Mouse (Mus musculus): Measurements from ENCODE around the gene Anapc2. TPM values are rescaled to one million over a fixed set of nuclear protein-coding genes. Genes with fewer than 3 reads are reported as not detected.

Gene Anapc2
- polyA plus RNA-seq, 1 experiment from 2014 or later: 141 TPM

DNA sequence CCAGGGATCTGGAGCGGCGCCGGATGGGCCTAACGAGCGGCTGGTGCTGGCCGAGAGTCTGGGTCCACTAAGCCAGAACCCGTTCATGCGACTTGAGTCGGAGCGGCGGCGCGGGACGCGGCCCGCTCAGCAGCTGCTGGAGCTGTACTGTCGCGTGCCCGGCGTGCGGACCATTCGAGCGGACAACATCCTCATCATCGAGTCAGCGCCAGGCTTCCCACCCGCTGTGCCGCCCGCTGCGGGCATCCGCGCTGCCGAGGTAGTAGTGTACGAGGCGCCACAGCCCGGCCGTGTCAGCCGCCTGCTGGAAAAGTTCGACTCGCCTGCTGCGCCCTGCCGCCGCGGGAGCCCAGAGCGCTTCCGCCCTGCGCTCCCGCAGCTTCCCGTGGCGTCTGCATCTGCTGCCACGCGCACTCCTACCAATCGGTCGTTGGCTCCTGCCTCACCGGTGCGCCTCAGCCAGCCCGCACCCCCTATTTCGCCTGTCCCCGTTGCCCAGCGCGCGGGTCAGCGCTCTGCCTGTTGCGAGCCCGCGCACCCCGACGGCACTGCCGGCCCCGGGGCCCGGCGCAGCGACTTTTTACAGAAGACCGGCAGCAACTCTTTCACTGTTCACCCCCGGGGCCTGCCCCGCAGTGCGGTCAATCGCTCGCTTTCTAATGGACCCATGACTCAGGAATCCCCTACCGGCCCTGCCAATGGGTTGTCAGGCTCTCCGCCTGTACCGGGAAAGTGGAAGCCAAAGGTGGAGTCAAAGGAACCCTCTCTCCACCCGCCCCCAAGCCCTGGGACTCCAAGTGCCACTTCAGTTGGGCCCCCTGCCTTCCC is 9.3 kb upstream of the Anapc2 start:
- Histone ChIP-seq H3K4me1 (ENCODE audit: control insufficient read depth, insufficient read depth, low read length) (peaks cover 50% of the 10 kb centered on the region), H3K27me3 (ENCODE audit: control insufficient read depth, insufficient read depth, low read depth, low read length) (peaks cover 6% of the 10 kb centered on the region), H3K4me3 (ENCODE audit: low read depth, low read length) (peak overlapping the region; percentile 85), H3K9me3 (replicated peaks; ENCODE audit: control insufficient read depth, low read length, poor library complexity, severe bottlenecking) (no peaks in the 10 kb centered on the region), H3K9ac (ENCODE audit: low read depth, low read length) (peak overlapping the region; percentile 81), H3K4me2 (ENCODE audit: low read length) (peak overlapping the region; percentile 100), H3K27ac (ENCODE audit: low read length) (peak overlapping the region; percentile 78), H3K36me3 (ENCODE audit: control insufficient read depth, insufficient read depth, low read length) (no peaks in the 10 kb centered on the region)
- WGBS: under 1% methylated on average over 78 of the region's 82 CpGs
- ATAC-seq: peak; percentile 52

GRCm38 (mm10) chr2:25263623-25264285 is 8.5 kb upstream of the Anapc2 start:
- Histone ChIP-seq H3K4me3 (ENCODE audit: low read depth, low read length) (peak overlapping the region; percentile 85), H3K4me1 (ENCODE audit: control insufficient read depth, insufficient read depth, low read length) (peaks cover 50% of the 10 kb centered on the region)

DNA sequence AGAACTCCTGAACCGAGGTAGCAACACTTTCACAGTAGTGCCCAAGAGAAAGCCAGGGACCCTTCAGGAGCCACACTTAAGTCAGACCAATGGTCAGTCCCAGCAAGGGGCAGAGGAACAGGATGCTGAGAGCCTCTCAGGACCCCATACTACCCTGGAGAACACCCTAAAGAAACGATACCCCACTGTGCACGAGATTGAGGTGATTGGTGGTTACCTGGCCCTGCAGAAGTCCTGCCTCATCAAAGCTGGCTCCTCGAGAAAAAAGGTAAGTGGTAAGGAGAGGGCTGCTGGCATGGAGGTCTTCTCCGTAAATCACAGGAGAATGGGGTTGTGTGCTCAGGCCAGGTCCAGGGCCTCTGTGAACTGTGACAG is 8.0 kb upstream of the Anapc2 start:
- Histone ChIP-seq H3K36me3 (ENCODE audit: control insufficient read depth, insufficient read depth, low read length) (peaks cover under 1% of the 10 kb centered on the region; the same call in 1 of the 2 replicates), H3K9ac (ENCODE audit: low read depth, low read length) (peak overlapping the region; percentile 81; the same call in 1 of the 2 replicates), H3K4me2 (ENCODE audit: low read length) (peak overlapping the region; percentile 100), H3K27me3 (ENCODE audit: control insufficient read depth, insufficient read depth, low read depth, low read length) (peaks cover 6% of the 10 kb centered on the region), H3K9me3 (replicated peaks; ENCODE audit: control insufficient read depth, low read length, poor library complexity, severe bottlenecking) (no peaks in the 10 kb centered on the region), H3K4me3 (ENCODE audit: low read depth, low read length) (peak overlapping the region; percentile 85; the same call in 1 of the 2 replicates), H3K27ac (ENCODE audit: low read length) (no peak overlapping the region), H3K4me1 (ENCODE audit: control insufficient read depth, insufficient read depth, low read length) (peaks cover 50% of the 10 kb centered on the region)
- 76% methylated on average over 5 of the region's 5 CpGs for WGBS
- ATAC-seq: no peak

More at GRCm38 (mm10) chr2:25263623-25264285, 8.5 kb upstream of the Anapc2 start:
- WGBS: 18% methylated on average over 12 of the region's 12 CpGs
- no peak for ATAC-seq
- peaks cover 6% of the 10 kb centered on the region for H3K27me3 ChIP-seq (ENCODE audit: control insufficient read depth, insufficient read depth, low read depth, low read length)
- no peaks in the 10 kb centered on the region for H3K36me3 ChIP-seq (ENCODE audit: control insufficient read depth, insufficient read depth, low read length)
- peak overlapping the region; percentile 100 for H3K4me2 ChIP-seq (ENCODE audit: low read length)
- H3K27ac ChIP-seq (ENCODE audit: low read length): no peak overlapping the region
- H3K9me3 ChIP-seq (replicated peaks; ENCODE audit: control insufficient read depth, low read length, poor library complexity, severe bottlenecking): no peaks in the 10 kb centered on the region
- peak overlapping the region; percentile 81 for H3K9ac ChIP-seq (ENCODE audit: low read depth, low read length)

DNA sequence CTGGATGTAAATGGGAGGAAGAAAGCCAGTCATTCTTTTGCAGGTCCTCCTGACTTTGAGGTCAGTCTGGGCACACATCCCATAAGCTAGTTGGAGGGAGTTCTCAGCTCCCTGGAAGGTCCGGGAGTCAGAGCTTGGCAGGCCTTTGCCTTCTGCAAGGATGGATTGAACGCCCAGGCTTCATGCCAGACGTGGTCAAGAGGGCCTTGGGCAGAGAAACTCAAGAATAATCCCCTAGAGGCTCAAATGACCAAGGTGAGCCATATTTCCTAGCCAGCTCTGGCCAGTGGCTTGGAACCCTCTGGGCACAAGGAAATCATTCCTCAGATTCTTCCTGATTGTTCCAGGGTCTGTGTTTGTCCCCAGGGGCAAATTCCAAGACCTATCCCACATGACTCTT is 7.4 kb upstream of the Anapc2 start:
- Histone ChIP-seq H3K4me1 (ENCODE audit: control insufficient read depth, insufficient read depth, low read length) (peaks cover 50% of the 10 kb centered on the region), H3K9ac (ENCODE audit: low read depth, low read length) (peak overlapping the region; percentile 15; the same call in 1 of the 2 replicates), H3K4me2 (ENCODE audit: low read length) (peak overlapping the region; percentile 100), H3K27me3 (ENCODE audit: control insufficient read depth, insufficient read depth, low read depth, low read length) (peaks cover 6% of the 10 kb centered on the region), H3K9me3 (replicated peaks; ENCODE audit: control insufficient read depth, low read length, poor library complexity, severe bottlenecking) (no peaks in the 10 kb centered on the region), H3K36me3 (ENCODE audit: control insufficient read depth, insufficient read depth, low read length) (peaks cover 2% of the 10 kb centered on the region; the same call in 1 of the 2 replicates), H3K4me3 (ENCODE audit: low read depth, low read length) (no peak overlapping the region), H3K27ac (ENCODE audit: low read length) (no peak overlapping the region)
- ATAC-seq: no peak
- WGBS: 67% methylated on average over 3 of the region's 3 CpGs

DNA sequence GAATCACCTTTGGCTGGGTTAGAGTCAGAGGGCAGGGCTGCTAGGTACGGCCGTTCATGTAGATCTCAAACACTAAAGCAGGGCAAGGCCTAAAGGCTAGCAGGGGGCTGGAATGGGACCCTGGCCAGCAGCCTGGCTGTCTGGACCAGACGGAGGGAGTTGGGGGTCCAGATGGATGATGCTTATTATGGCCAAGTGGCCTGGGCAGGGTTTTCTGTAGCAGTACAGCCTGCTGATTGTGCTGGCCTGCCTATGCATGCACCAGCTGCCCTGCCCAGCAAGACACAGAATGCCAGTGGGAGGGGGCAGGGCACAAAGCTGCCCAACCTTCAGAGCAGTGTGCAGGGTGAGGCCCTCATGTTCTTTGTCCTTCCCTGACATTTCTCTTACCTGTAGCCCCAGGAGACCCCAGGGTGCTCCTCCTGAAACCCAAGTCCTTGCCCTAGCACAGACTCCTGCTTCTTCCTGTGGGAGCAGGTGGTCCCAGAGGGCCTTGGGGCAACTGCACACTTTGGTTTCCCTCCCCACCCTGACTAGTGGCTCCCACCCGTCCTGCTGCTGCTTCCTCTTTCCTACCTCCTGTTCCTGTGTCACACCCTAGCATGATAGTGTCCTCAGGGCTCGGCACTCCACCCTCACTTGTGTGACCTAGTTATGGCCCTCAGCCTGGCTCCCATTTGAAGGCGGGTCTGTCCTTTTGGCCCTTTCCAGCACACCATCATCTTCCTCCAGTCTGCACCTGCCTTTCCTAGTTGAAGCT is 6.2 kb upstream of the Anapc2 start:
- Histone ChIP-seq H3K4me2 (ENCODE audit: low read length) (peak overlapping the region; percentile 100), H3K27ac (ENCODE audit: low read length) (no peak overlapping the region), H3K9ac (ENCODE audit: low read depth, low read length) (peak overlapping the region; percentile 39), H3K4me3 (ENCODE audit: low read depth, low read length) (0 out of 2 replicates have a peak overlapping the region, but pooled peaks have one; percentile 0), H3K4me1 (ENCODE audit: control insufficient read depth, insufficient read depth, low read length) (peaks cover 57% of the 10 kb centered on the region), H3K27me3 (ENCODE audit: control insufficient read depth, insufficient read depth, low read depth, low read length) (peaks cover 6% of the 10 kb centered on the region), H3K9me3 (replicated peaks; ENCODE audit: control insufficient read depth, low read length, poor library complexity, severe bottlenecking) (no peaks in the 10 kb centered on the region), H3K36me3 (ENCODE audit: control insufficient read depth, insufficient read depth, low read length) (peaks cover 5% of the 10 kb centered on the region; the same call in 1 of the 2 replicates)
- ATAC-seq: no peak
- WGBS: 61% methylated on average over 6 of the region's 6 CpGs

DNA sequence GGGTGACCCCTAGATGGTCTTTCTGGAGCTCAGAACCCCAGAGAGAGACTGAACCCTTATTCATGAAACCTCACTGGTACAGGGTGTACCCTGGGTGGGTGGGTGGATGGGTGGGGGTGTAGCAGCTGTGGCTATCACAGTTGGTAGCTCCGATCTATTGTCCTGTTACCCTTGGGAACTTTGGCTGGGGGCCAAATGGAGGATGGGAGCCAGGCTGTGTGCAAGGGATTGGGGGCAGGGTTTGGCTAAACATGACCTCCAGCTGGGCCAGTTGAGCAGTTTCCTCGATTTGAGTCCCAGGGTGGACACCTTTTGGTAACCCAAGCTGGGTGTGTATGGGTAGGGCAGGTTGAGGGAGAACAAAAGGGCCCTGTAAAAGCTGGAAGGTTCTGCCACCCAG is 5.6 kb upstream of the Anapc2 start:
- no peak overlapping the region for H3K27ac ChIP-seq (ENCODE audit: low read length)
- peaks cover 5% of the 10 kb centered on the region; the same call in 1 of the 2 replicates for H3K36me3 ChIP-seq (ENCODE audit: control insufficient read depth, insufficient read depth, low read length)
- WGBS: 24% methylated on average over 2 of the region's 2 CpGs
- peak overlapping the region; percentile 39; the same call in 1 of the 2 replicates for H3K9ac ChIP-seq (ENCODE audit: low read depth, low read length)
- H3K9me3 ChIP-seq (replicated peaks; ENCODE audit: control insufficient read depth, low read length, poor library complexity, severe bottlenecking): no peaks in the 10 kb centered on the region
- H3K4me3 ChIP-seq (ENCODE audit: low read depth, low read length): no peak overlapping the region
- peaks cover 62% of the 10 kb centered on the region for H3K4me1 ChIP-seq (ENCODE audit: control insufficient read depth, insufficient read depth, low read length)
- no peak for ATAC-seq
- peak overlapping the region; percentile 21; the same call in 1 of the 2 replicates for H3K4me2 ChIP-seq (ENCODE audit: low read length)
- H3K27me3 ChIP-seq (ENCODE audit: control insufficient read depth, insufficient read depth, low read depth, low read length): peaks cover 6% of the 10 kb centered on the region

DNA sequence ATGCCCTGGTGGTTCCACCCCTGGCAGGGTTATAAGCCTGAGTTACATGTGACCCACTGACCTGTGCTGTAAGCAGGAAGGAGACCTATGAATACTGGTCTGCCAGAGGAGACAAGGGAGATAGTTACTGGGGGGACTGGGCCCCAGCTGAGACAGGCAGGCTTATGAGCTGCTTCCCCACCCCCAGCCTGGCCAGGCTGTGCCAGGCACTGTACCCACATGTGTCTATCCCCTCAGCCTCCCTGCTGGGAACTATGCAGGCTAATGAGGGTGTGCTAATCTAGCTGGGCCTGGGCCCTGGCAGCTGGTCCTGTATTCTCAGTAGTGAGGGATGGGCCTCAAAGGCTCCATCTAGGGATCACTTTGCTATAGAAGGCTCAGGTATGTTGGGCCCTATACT is 5.0 kb upstream of the Anapc2 start:
- H3K27ac ChIP-seq (ENCODE audit: low read length): no peak overlapping the region
- no peak overlapping the region; the same call in 1 of the 2 replicates for H3K9ac ChIP-seq (ENCODE audit: low read depth, low read length)
- peaks cover 59% of the 10 kb centered on the region for H3K4me1 ChIP-seq (ENCODE audit: control insufficient read depth, insufficient read depth, low read length)
- H3K27me3 ChIP-seq (ENCODE audit: control insufficient read depth, insufficient read depth, low read depth, low read length): peaks cover 6% of the 10 kb centered on the region
- H3K9me3 ChIP-seq (replicated peaks; ENCODE audit: control insufficient read depth, low read length, poor library complexity, severe bottlenecking): no peaks in the 10 kb centered on the region
- no peak for ATAC-seq
- no peak overlapping the region for H3K4me3 ChIP-seq (ENCODE audit: low read depth, low read length)
- no peak overlapping the region for H3K4me2 ChIP-seq (ENCODE audit: low read length)
- H3K36me3 ChIP-seq (ENCODE audit: control insufficient read depth, insufficient read depth, low read length): peaks cover 5% of the 10 kb centered on the region; the same call in 1 of the 2 replicates

- 73% methylated on average over 4 of the region's 4 CpGs for WGBS
- no peak overlapping the region for H3K27ac ChIP-seq (ENCODE audit: low read length)
- H3K4me1 ChIP-seq (ENCODE audit: control insufficient read depth, insufficient read depth, low read length): peaks cover 59% of the 10 kb centered on the region
- no peaks in the 10 kb centered on the region for H3K9me3 ChIP-seq (replicated peaks; ENCODE audit: control insufficient read depth, low read length, poor library complexity, severe bottlenecking)
- peaks cover 5% of the 10 kb centered on the region; the same call in 1 of the 2 replicates for H3K36me3 ChIP-seq (ENCODE audit: control insufficient read depth, insufficient read depth, low read length)
- ATAC-seq: no peak
- H3K4me3 ChIP-seq (ENCODE audit: low read depth, low read length): no peak overlapping the region
- H3K27me3 ChIP-seq (ENCODE audit: control insufficient read depth, insufficient read depth, low read depth, low read length): peaks cover 6% of the 10 kb centered on the region
- no peak overlapping the region for H3K4me2 ChIP-seq (ENCODE audit: low read length)
- no peak overlapping the region for H3K9ac ChIP-seq (ENCODE audit: low read depth, low read length)
These were observed 4.5 kb upstream of the Anapc2 start for GRCm38 (mm10) chr2:25267746-25268309.

All from midbrain, embryonic 16.5 days (tissue).